Mouse (Mus musculus): ENCODE measurements around the gene Wfikkn1.

- TF ChIP-seq POLR2A (IDR thresholded peaks at IDR 0.05; ENCODE audit: extremely low read depth, insufficient read depth, low read length) (no peak), CTCF (IDR thresholded peaks at IDR 0.05; ENCODE audit: extremely low read depth, insufficient read depth, low read length) (no peak)
Observed at GRCm38 (mm10) chr17:25895891-25896290, 15.2 kb upstream of the Wfikkn1 start.

Measured in cortical plate, adult 2 months (tissue).